Mouse (Mus musculus): ENCODE data around the gene Vmn1r211. TPM values are rescaled to one million over a fixed set of nuclear protein-coding genes. Genes with fewer than 3 reads are reported as not detected.
"Not testable (repeated sequence)": the region's sequence is repeated elsewhere in the genome, so short reads cannot be mapped to it uniquely, and the experiment has no call there.

Gene Vmn1r211
- polyA plus RNA-seq, 1 experiment from 2014 or later = not detected

DNA sequence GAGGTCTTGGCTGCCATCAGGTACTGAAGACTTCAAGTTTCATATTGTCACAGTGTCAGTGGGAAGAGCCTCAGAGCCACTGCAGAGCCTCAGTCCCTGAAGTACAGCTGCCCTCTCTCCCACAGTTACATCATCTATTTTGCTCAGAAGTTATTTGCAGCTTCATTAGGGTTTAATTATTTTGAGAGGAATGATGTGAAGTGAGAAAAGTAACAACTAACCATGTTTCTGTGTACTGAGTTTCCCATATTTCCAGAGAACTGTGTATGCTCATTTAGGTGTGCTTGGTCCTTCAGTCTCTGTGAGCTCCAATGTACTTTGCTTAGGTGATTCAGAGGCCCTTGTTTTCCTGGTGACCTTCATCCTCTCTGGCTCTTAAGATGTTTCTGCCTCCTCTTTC, 47.8 kb downstream of the Vmn1r211 start, which contains the start of gene Vmn1r209:
Vmn1r209 (minus strand) TSS at position 101 of the 400 bp plus-strand sequence.
- not testable (repeated sequence) for H3K27ac ChIP-seq (ENCODE audit: low read depth, low read length); H3K9me3 ChIP-seq (ENCODE audit: control insufficient read depth, low read length); DNase-seq (ENCODE audit: low spot score, missing footprints); H3K27me3 ChIP-seq (ENCODE audit: control insufficient read depth, insufficient read depth, low read length); H3K4me1 ChIP-seq (ENCODE audit: control insufficient read depth, insufficient read depth, low read length); ATAC-seq (ENCODE audit: low FRiP score); H3K4me3 ChIP-seq (ENCODE audit: low read depth, low read length); H3K36me3 ChIP-seq (ENCODE audit: control insufficient read depth, insufficient read depth, low read length); H3K9ac ChIP-seq (ENCODE audit: low read length); H3K4me2 ChIP-seq

Other genes starting within 250 kb of the Vmn1r211 start
- gene Vmn1r206, start 233.3 kb downstream of the Vmn1r211 start, polyA plus RNA-seq (2014; fragmentation: Nextera tagmentation; extraction: Ambion mirVana) = not detected in 2 replicates
- not detected in 2 replicates for gene Vmn1r207-ps, start 127.9 kb downstream of the Vmn1r211 start, polyA plus RNA-seq (2014; fragmentation: Nextera tagmentation; extraction: Ambion mirVana)
- not detected in 2 replicates for gene Vmn1r208, start 80.2 kb downstream of the Vmn1r211 start, polyA plus RNA-seq (2014; fragmentation: Nextera tagmentation; extraction: Ambion mirVana)
- not detected in 2 replicates for gene Vmn1r209, start 47.9 kb downstream of the Vmn1r211 start, polyA plus RNA-seq (2014; fragmentation: Nextera tagmentation; extraction: Ambion mirVana)
- gene Vmn1r210, start 26.2 kb downstream of the Vmn1r211 start, polyA plus RNA-seq (2014; fragmentation: Nextera tagmentation; extraction: Ambion mirVana) = not detected in 2 replicates
- gene Vmn1r212, start 26.6 kb upstream of the Vmn1r211 start, polyA plus RNA-seq (2014; fragmentation: Nextera tagmentation; extraction: Ambion mirVana) = not detected in 2 replicates
- not detected in 2 replicates for gene Vmn1r213, start 150.1 kb upstream of the Vmn1r211 start, polyA plus RNA-seq (2014; fragmentation: Nextera tagmentation; extraction: Ambion mirVana)
- gene Vmn1r214, start 172.9 kb upstream of the Vmn1r211 start, polyA plus RNA-seq (2014; fragmentation: Nextera tagmentation; extraction: Ambion mirVana) = not detected in 2 replicates
- gene Vmn1r215, start 210.5 kb upstream of the Vmn1r211 start, polyA plus RNA-seq (2014; fragmentation: Nextera tagmentation; extraction: Ambion mirVana) = not detected in 2 replicates

Measured in midbrain, embryonic 11.5 days (tissue).